Mouse (Mus musculus): ENCODE data around the gene Sap30l. TPM values are rescaled to one million over a fixed set of nuclear protein-coding genes. Genes with fewer than 3 reads are reported as not detected.
A peak's percentile ranks its signal among the peaks of the same experiment; 100 is the strongest.

Gene Sap30l
- polyA plus RNA-seq, 1 experiment from 2014 or later, result 6.6 TPM

- WGBS, result 82% methylated on average over 8 of the region's 8 CpGs
- no peak for ATAC-seq (ENCODE audit: insufficient read depth, low FRiP score)
These were observed 29.8 kb upstream of the Sap30l start for GRCm38 (mm10) chr11:57771676-57772075.

DNA sequence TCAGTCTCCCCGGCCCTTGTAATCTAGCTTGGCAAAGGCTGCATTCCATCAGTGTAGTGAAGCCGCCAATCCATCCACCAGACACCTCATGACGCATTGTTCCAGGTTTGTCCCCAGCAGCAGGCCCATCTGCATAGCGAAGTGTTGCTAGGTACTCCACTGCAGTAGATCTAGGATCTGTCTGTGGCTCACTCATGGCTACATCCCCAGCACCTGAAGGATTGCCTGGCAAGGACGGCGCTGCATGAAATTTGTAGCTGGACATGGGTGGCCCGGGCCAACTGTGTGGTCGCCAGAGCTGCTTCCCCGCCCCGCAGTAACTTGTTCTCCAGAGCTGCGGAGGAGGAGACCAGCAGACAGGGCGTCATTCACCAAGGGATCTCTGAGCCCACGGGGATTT lies 28.0 kb upstream of the Sap30l start:
- Histone ChIP-seq H3K4me1 (ENCODE audit: control insufficient read depth, insufficient read depth, low read length) (no peaks in the 10 kb centered on the region), H3K36me3 (ENCODE audit: control insufficient read depth, insufficient read depth, low read length) (no peaks in the 10 kb centered on the region), H3K9ac (ENCODE audit: low read length) (no peak overlapping the region), H3K4me3 (replicated peaks; ENCODE audit: low read length) (no peak overlapping the region), H3K27me3 (ENCODE audit: control insufficient read depth, insufficient read depth, low read length) (no peaks in the 10 kb centered on the region), H3K9me3 (replicated peaks; ENCODE audit: control insufficient read depth, low read length) (no peaks in the 10 kb centered on the region), H3K4me2 (ENCODE audit: low read depth, low read length) (no peak overlapping the region), H3K27ac (ENCODE audit: low read length) (no peak overlapping the region)
- ATAC-seq (ENCODE audit: insufficient read depth, low FRiP score), result no peak
- 42% methylated on average over 13 of the region's 13 CpGs for WGBS

More at GRCm38 (mm10) chr11:57771676-57772075, 29.8 kb upstream of the Sap30l start:
- no peaks in the 10 kb centered on the region for H3K27me3 ChIP-seq (ENCODE audit: control insufficient read depth, insufficient read depth, low read length)
- no peak overlapping the region for H3K4me2 ChIP-seq (ENCODE audit: low read depth, low read length)
- H3K36me3 ChIP-seq (ENCODE audit: control insufficient read depth, insufficient read depth, low read length), result no peaks in the 10 kb centered on the region
- no peaks in the 10 kb centered on the region for H3K4me1 ChIP-seq (ENCODE audit: control insufficient read depth, insufficient read depth, low read length)
- H3K27ac ChIP-seq (ENCODE audit: low read length), result no peak overlapping the region
- no peak overlapping the region for H3K9ac ChIP-seq (ENCODE audit: low read length)
- H3K4me3 ChIP-seq (replicated peaks; ENCODE audit: low read length), result no peak overlapping the region
- H3K9me3 ChIP-seq (replicated peaks; ENCODE audit: control insufficient read depth, low read length), result no peaks in the 10 kb centered on the region

DNA sequence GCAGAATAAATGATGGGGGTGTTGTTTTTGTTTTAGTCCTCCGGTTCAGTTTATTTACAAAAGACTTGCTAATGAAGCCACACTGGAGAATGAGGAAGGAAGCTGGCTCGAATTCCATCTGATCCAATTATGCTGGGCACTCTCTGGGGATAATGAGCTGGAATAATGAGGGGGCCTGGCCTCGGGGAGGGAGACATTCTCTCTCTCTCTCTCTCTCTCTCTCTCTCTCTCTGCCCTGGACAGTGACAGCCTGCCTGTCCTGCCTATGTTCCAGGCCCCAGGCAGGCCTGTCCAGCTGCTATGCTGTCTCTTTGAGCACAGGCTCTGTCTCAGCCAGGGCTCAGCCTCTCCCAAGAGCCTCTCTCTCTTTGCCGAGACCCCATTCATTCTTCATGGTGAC lies 27.5 kb upstream of the Sap30l start:
- no peak for ATAC-seq (ENCODE audit: insufficient read depth, low FRiP score)
- H3K36me3 ChIP-seq (ENCODE audit: control insufficient read depth, insufficient read depth, low read length), result no peaks in the 10 kb centered on the region
- H3K4me1 ChIP-seq (ENCODE audit: control insufficient read depth, insufficient read depth, low read length), result no peaks in the 10 kb centered on the region
- WGBS, result 30% methylated on average over 4 of the region's 4 CpGs
- no peak overlapping the region for H3K27ac ChIP-seq (ENCODE audit: low read length)
- H3K4me3 ChIP-seq (replicated peaks; ENCODE audit: low read length), result no peak overlapping the region
- no peak overlapping the region for H3K4me2 ChIP-seq (ENCODE audit: low read depth, low read length)
- no peak overlapping the region for H3K9ac ChIP-seq (ENCODE audit: low read length)
- H3K27me3 ChIP-seq (ENCODE audit: control insufficient read depth, insufficient read depth, low read length), result no peaks in the 10 kb centered on the region
- no peaks in the 10 kb centered on the region for H3K9me3 ChIP-seq (replicated peaks; ENCODE audit: control insufficient read depth, low read length)

DNA sequence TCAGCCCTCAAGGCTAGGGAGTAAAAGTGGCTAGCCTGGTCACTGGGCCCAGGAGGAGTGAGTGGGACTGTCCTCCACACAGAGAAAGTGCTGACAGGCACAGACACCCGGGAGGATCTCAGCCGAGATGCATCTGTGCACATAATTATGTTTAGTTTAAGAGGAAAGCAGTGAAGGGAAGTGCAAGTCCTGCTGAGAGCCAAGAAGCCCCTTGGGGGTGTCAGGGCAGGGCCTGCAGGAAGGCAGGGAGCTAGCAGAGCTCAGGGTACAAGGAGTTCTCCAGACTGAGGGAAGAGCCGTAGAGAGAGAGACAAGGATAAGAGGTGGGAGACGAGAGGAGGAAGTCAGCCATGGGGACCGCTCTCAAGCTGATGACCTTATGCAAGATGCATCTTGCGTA lies 25.6 kb upstream of the Sap30l start:
- no peaks in the 10 kb centered on the region for H3K27me3 ChIP-seq (ENCODE audit: control insufficient read depth, insufficient read depth, low read length)
- ATAC-seq (ENCODE audit: insufficient read depth, low FRiP score), result no peak
- no peak overlapping the region for H3K27ac ChIP-seq (ENCODE audit: low read length)
- H3K36me3 ChIP-seq (ENCODE audit: control insufficient read depth, insufficient read depth, low read length), result no peaks in the 10 kb centered on the region
- no peak overlapping the region for H3K4me3 ChIP-seq (replicated peaks; ENCODE audit: low read length)
- H3K9me3 ChIP-seq (replicated peaks; ENCODE audit: control insufficient read depth, low read length), result no peaks in the 10 kb centered on the region
- no peak overlapping the region for H3K9ac ChIP-seq (ENCODE audit: low read length)
- no peaks in the 10 kb centered on the region for H3K4me1 ChIP-seq (ENCODE audit: control insufficient read depth, insufficient read depth, low read length)
- no peak overlapping the region for H3K4me2 ChIP-seq (ENCODE audit: low read depth, low read length)
- WGBS, result 73% methylated on average over 6 of the region's 6 CpGs

DNA sequence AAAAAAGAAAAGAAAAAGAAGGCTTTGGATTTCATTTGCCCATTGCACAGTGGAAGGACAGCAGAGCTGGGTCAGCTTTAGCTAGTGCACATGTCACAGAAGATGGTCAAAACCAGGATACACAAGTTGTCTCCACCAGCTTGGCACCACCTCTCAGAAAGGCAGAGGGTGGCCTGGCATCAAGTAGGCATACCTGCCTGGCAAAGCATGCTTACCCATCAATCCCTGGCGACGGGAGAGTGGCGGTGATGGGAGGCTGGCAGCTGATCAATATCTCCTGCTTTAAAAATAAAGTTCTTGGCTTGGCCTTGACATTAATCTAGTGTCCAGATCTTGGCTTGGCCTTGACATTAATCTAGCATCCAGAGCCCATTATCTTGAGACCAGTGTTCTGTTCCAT lies 24.9 kb upstream of the Sap30l start:
- Histone ChIP-seq H3K9ac (ENCODE audit: low read length) (no peak overlapping the region), H3K27ac (ENCODE audit: low read length) (no peak overlapping the region), H3K9me3 (replicated peaks; ENCODE audit: control insufficient read depth, low read length) (no peaks in the 10 kb centered on the region), H3K4me1 (ENCODE audit: control insufficient read depth, insufficient read depth, low read length) (no peaks in the 10 kb centered on the region), H3K27me3 (ENCODE audit: control insufficient read depth, insufficient read depth, low read length) (no peaks in the 10 kb centered on the region), H3K4me3 (replicated peaks; ENCODE audit: low read length) (no peak overlapping the region), H3K4me2 (ENCODE audit: low read depth, low read length) (no peak overlapping the region), H3K36me3 (ENCODE audit: control insufficient read depth, insufficient read depth, low read length) (no peaks in the 10 kb centered on the region)
- WGBS, result 89% methylated on average over 3 of the region's 3 CpGs
- ATAC-seq (ENCODE audit: insufficient read depth, low FRiP score), result no peak

DNA sequence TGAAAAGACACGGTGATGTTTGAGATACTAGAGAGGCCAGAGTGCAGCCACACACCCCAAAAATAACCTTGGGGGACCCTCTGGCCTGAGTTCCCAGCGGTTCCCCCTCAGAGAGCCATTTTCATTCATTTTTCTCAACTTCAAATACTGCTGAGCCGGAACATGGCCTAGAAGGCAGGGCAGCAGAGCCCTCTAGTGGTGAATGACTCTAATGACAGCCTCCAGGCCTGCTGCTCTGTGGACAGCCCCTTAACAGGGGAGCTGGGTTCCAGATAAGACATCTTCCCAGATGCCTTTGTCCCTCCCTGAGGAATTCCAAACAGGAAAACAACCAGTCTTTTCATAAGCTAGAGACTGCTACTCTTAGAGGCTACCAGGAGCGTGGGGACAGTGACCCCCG lies 23.1 kb upstream of the Sap30l start:
- no peaks in the 10 kb centered on the region for H3K9me3 ChIP-seq (replicated peaks; ENCODE audit: control insufficient read depth, low read length)
- no peak overlapping the region for H3K27ac ChIP-seq (ENCODE audit: low read length)
- ATAC-seq (ENCODE audit: insufficient read depth, low FRiP score), result peak; percentile 43; the same call in 1 of the 2 replicates
- H3K27me3 ChIP-seq (ENCODE audit: control insufficient read depth, insufficient read depth, low read length), result no peaks in the 10 kb centered on the region
- H3K9ac ChIP-seq (ENCODE audit: low read length), result no peak overlapping the region
- H3K4me1 ChIP-seq (ENCODE audit: control insufficient read depth, insufficient read depth, low read length), result no peaks in the 10 kb centered on the region
- H3K4me2 ChIP-seq (ENCODE audit: low read depth, low read length), result no peak overlapping the region
- no peak overlapping the region for H3K4me3 ChIP-seq (replicated peaks; ENCODE audit: low read length)
- H3K36me3 ChIP-seq (ENCODE audit: control insufficient read depth, insufficient read depth, low read length), result 0 out of 2 replicates have a peak, but pooled peaks cover 3% of the 10 kb centered on the region
- 26% methylated on average over 5 of the region's 5 CpGs for WGBS

- Histone ChIP-seq H3K4me3 (replicated peaks; ENCODE audit: low read length) (no peak overlapping the region), H3K9me3 (replicated peaks; ENCODE audit: control insufficient read depth, low read length) (no peaks in the 10 kb centered on the region), H3K4me2 (ENCODE audit: low read depth, low read length) (no peak overlapping the region), H3K9ac (ENCODE audit: low read length) (no peak overlapping the region), H3K36me3 (ENCODE audit: control insufficient read depth, insufficient read depth, low read length) (peaks cover 6% of the 10 kb centered on the region; the same call in 1 of the 2 replicates), H3K27ac (ENCODE audit: low read length) (no peak overlapping the region), H3K27me3 (ENCODE audit: control insufficient read depth, insufficient read depth, low read length) (no peaks in the 10 kb centered on the region), H3K4me1 (ENCODE audit: control insufficient read depth, insufficient read depth, low read length) (no peaks in the 10 kb centered on the region)
- no peak for ATAC-seq (ENCODE audit: insufficient read depth, low FRiP score)
- WGBS, result 65% methylated on average over 14 of the region's 14 CpGs
These were observed 21.6 kb upstream of the Sap30l start for GRCm38 (mm10) chr11:57779824-57780223.

DNA sequence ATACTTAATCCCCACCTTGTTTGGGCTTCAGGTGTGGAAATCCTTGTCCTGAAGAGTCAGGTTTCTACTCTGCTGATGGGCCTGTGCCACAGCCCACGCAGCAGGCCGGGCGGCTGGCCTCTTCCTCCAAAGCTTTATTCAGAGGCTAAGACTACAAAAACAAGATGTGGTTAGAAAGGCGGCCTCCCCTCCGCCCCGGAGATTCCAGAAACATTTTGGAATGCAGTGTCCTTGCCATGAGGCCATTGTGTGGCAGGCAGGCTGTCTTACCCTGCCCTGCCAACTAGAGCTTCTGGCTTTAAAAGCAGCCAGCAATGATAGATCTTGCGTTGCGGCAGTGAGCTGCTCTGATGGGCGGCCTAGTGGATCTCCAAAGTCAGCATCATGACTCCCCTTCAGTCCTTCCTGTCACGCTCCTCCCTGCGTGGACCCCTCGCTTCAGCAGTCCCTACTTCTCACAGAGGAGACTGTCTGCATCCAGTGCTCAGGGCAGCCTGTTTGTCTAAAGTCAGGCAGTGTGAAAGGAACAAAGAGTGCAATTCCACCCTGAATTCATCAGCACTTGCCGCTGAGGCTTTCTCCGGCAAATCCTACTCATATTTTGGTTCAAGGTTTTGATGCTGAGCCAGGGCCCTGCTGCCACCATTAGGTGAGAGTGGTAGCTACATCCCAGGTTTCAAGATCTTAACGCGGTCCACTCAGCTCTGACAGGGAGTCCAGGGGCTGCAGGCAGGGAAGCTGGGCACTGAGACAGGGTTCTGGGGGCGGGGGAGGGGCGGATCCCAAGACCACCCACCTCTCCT lies 14.6 kb upstream of the Sap30l start:
- no peak overlapping the region for H3K9ac ChIP-seq (ENCODE audit: low read length)
- 49% methylated on average over 18 of the region's 18 CpGs for WGBS
- no peaks in the 10 kb centered on the region for H3K4me1 ChIP-seq (ENCODE audit: control insufficient read depth, insufficient read depth, low read length)
- H3K27ac ChIP-seq (ENCODE audit: low read length), result no peak overlapping the region
- H3K36me3 ChIP-seq (ENCODE audit: control insufficient read depth, insufficient read depth, low read length), result peaks cover 7% of the 10 kb centered on the region; the same call in 1 of the 2 replicates
- H3K9me3 ChIP-seq (replicated peaks; ENCODE audit: control insufficient read depth, low read length), result no peaks in the 10 kb centered on the region
- no peak overlapping the region for H3K4me3 ChIP-seq (replicated peaks; ENCODE audit: low read length)
- ATAC-seq (ENCODE audit: insufficient read depth, low FRiP score), result no peak
- H3K4me2 ChIP-seq (ENCODE audit: low read depth, low read length), result no peak overlapping the region
- H3K27me3 ChIP-seq (ENCODE audit: control insufficient read depth, insufficient read depth, low read length), result no peaks in the 10 kb centered on the region

- Histone ChIP-seq H3K4me3 (replicated peaks; ENCODE audit: low read length) (no peak overlapping the region), H3K27me3 (ENCODE audit: control insufficient read depth, insufficient read depth, low read length) (no peaks in the 10 kb centered on the region), H3K9me3 (replicated peaks; ENCODE audit: control insufficient read depth, low read length) (no peaks in the 10 kb centered on the region), H3K4me2 (ENCODE audit: low read depth, low read length) (no peak overlapping the region), H3K9ac (ENCODE audit: low read length) (no peak overlapping the region), H3K4me1 (ENCODE audit: control insufficient read depth, insufficient read depth, low read length) (no peaks in the 10 kb centered on the region), H3K36me3 (ENCODE audit: control insufficient read depth, insufficient read depth, low read length) (peaks cover 4% of the 10 kb centered on the region; the same call in 1 of the 2 replicates), H3K27ac (ENCODE audit: low read length) (no peak overlapping the region)
- 42% methylated on average over 3 of the region's 3 CpGs for WGBS
- no peak for ATAC-seq (ENCODE audit: insufficient read depth, low FRiP score)
These were observed 13.5 kb upstream of the Sap30l start for GRCm38 (mm10) chr11:57787913-57788312.
